Mouse (Mus musculus) subcutaneous adipose tissue, adult 2 months (tissue): Measurements from ENCODE around the gene Smg1. TPM values are rescaled to one million over a fixed set of nuclear protein-coding genes. Genes with fewer than 3 reads are reported as not detected.

Source experiments
- polyA plus RNA-seq: library from polyadenylated mRNA; depleted of rRNA; stranded (reverse); fragments of >200 nt; gene quantifications from 2 replicates; pipeline ENCODE4 v1.2.3, GENCODE M21; 2012; ENCODE audit warnings: low replicate concordance; rRNA removed

Gene Smg1
- polyA plus RNA-seq: 27.5 and 46.6 TPM in 2 replicates

DNA sequence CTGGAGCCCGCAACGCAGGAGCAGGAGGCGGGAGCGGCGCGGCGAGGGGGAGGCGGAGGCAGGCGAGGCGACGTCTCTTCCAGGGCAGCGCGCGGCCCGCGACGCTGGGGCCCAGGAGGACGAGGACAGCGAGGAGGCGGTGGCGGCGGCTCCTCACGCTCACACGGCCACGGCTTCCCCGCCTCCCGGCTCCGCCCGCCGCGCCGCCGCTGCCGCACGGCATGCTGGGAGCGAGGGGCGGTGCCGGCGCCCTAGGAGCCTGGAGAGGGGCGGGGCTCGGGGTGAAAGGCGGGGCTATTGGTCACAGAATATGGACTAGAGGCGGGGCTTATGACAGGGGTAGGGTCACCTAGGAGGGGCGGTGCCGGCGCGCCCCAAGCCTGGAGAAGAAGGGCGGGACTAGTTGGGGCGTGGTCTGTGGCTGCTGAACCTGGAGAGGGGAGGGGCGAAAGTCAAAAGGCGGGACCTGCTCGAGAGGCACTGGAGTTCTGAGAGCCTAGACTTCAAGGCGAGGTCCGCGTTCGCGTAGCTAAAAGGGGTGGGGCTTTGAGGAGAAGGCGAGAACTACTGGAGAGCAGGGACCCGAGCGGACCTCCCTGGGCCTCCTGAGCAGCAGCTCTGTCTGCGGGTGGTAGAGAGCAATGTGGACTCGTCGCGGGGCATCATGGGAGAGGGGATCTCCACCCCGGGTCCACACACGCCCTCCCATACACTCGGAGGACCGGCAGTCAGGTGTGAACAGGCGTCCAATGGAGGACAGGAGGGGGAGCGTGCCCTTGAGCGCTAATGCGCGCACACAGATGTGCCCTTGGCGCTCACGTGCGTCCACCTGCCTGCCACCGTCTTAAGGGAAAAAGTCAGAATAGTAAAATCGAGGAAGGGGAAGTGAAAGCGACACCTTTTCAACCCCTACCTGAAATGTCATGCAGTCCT, at the start of gene Smg1:
Gene Smg1 (minus strand): TSS at position 218 of the 933 bp plus-strand sequence.

DNA sequence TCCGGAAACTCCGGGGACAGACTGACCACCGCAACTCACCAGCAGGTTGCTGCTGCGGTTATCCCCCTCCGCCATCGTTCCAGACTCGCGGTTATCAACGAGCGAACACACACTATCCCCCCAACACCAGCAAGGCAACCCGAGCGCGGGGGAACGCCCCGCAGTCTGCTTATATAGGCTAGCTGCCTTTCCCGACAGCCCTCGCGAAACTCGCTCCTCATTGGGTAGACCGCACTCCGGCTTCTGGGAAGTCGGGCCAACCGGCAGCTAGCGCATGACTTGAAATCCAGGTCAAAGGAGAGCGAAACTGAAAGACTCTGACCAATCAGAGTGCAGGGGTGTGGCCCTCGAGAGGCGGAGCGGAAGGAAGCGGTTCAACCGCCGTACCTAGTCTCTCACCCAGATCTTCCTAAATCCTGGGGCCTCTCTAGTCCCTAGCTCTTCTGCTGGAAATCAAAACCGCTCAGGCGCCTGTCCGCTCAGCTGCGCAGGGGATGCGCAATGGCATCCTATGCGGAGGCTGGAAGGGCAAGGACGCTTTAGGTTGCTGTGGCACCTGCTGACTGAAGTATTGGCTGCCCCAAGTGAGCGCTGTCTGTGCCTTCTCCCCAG, 113.9 kb downstream of the Smg1 start, which contains the start of gene Arl6ip1:
Gene Arl6ip1 (minus strand): TSS at position 233 of the 612 bp plus-strand sequence.

DNA sequence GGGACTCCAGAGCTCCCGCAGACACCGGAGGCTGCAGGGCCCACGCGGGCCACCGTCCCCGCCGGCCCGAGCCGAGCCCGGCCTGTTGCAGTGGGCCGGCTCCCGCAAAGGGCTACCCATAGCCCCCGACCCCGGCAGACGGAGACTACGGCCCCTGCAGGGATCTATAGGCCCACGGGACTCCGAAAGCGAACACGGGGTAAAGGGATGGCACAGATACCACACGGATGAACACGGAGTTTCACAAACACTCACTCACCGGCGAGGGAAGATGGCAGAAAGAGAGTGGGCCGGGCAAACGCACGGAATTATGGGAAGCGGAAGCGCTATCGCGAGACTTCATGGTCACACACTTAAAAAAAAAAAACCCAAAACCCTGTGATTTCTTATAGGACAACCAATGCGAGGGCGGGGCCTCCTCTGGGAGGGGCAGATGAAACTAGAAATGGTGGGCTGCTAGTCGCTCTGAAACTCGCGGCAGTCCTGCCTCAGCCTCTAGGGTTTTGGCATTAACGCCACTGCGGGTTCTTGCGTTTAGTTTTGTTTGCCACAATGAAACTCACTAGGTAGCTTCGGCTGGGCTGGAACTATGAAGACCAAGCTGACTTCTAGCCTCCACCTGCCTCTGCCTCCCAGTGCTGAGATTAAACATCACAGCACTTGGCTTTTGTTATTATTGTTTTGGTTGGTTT, 127.4 kb downstream of the Smg1 start, which contains the start of gene Rps15a:
Gene Rps15a (minus strand): TSS at position 312 of the 692 bp plus-strand sequence.

Other genes starting within 250 kb of the Smg1 start
- gene Rps15a, start 127.5 kb downstream of the Smg1 start, polyA plus RNA-seq: 810 and 1,786 TPM in 2 replicates
- 117 and 138 TPM in 2 replicates for gene Arl6ip1, start 114.0 kb downstream of the Smg1 start, polyA plus RNA-seq
- gene Syt17, start 204.6 kb upstream of the Smg1 start, polyA plus RNA-seq: 0.60 and 0.98 TPM in 2 replicates
- 14.2 and 15.2 TPM in 2 replicates for gene Itpripl2, start 248.3 kb upstream of the Smg1 start, polyA plus RNA-seq